Mouse (Mus musculus) liver, embryonic 14.5 days (tissue): ENCODE measurements around the gene Synj2. TPM values are rescaled to one million over a fixed set of nuclear protein-coding genes. Genes with fewer than 3 reads are reported as not detected.

Experiments
- ATAC-seq: fragments of 200-750 bp; cut with Nextera tagmentation; 2 replicates; pipeline ENCODE4 v1.8.0; 2017; ENCODE audit warnings: moderate number of reproducible peaks, mild to moderate bottlenecking, moderate library complexity; ENCODE audit not compliant: insufficient read depth
- DNase-seq, 3 experiments: peaks; one replicate each; pipeline ENCODE4 v3.0.0-alpha.2; 2012 to 2013; ENCODE audit warnings: low read depth in 3 of 3, low spot score in 3 of 3
- H3K27ac ChIP-seq: fragments of 300-500 bp; sonication (generic); 2 replicates; pipeline ENCODE4 v1.5.1; 2014; ENCODE audit warnings: moderate library complexity, mild to moderate bottlenecking, control low read depth, inconsistent platforms
- H3K27me3 ChIP-seq: fragments of 300-500 bp; sonication (generic); 2 replicates; pipeline ENCODE4 v1.6.1; 2014; ENCODE audit warnings: mild to moderate bottlenecking, low read length, moderate library complexity; ENCODE audit not compliant: control insufficient read depth, insufficient read depth
- H3K36me3 ChIP-seq: fragments of 300-500 bp; sonication (generic); replicated peaks from 2 replicates; pipeline ENCODE4 v1.6.1; 2014; ENCODE audit warnings: low read depth; ENCODE audit not compliant: control insufficient read depth, insufficient read depth
- H3K4me1 ChIP-seq, 2 experiments: fragments of 200-500 bp in 1 of 2; fragments of 300-500 bp in 1 of 2; sonication (generic) in 1 of 2; replicated peaks; 2 replicates each; pipeline ENCODE4 v1.6.1; 2012 to 2014; ENCODE audit warnings: antibody characterized with exemption in 1 of 2, inconsistent platforms in 1 of 2, low read length in 1 of 2; ENCODE audit not compliant: control insufficient read depth in 2 of 2, insufficient read depth in 2 of 2
- H3K4me2 ChIP-seq: fragments of 300-500 bp; sonication (generic); 2 replicates; pipeline ENCODE4 v1.6.1; 2014; ENCODE audit warnings: low read depth, mild to moderate bottlenecking, control low read depth, moderate library complexity
- H3K4me3 ChIP-seq, 2 experiments: fragments of 200-500 bp in 1 of 2; fragments of 300-500 bp in 1 of 2; sonication (generic) in 1 of 2; 2 replicates each; pipeline ENCODE4 v1.5.1; 2012 to 2014; ENCODE audit warnings: low read depth in 2 of 2, low read length in 2 of 2, mild to moderate bottlenecking in 2 of 2, control low read depth in 1 of 2, inconsistent platforms in 1 of 2, moderate library complexity in 1 of 2; ENCODE audit not compliant: insufficient read depth in 1 of 2
- H3K9ac ChIP-seq: fragments of 300-500 bp; sonication (generic); replicated peaks from 2 replicates; pipeline ENCODE4 v1.6.1; 2014; ENCODE audit warnings: mild to moderate bottlenecking, control low read depth, moderate library complexity
- H3K9me3 ChIP-seq: fragments of 300-500 bp; sonication (generic); 2 replicates; pipeline ENCODE4 v1.6.1; 2016; ENCODE audit warnings: low read length, mixed read lengths; ENCODE audit not compliant: control insufficient read depth
- CTCF ChIP-seq: IDR thresholded peaks from 2 replicates; pipeline ENCODE4 v1.5.1; 2016; ENCODE audit warnings: antibody characterized with exemption, low read depth, control low read depth
- EP300 ChIP-seq: IDR thresholded peaks from 2 replicates; pipeline ENCODE4 v1.6.1; 2016; ENCODE audit warnings: antibody characterized with exemption, low read depth
- WGBS: fragments of 180-500 bp; shearing (Covaris S2); extraction: QIAGEN DNeasy Blood & Tissue Kit; methylation state at CpG from one replicate; pipeline ENCODE4 v1.1.7; 2014; ENCODE audit not compliant: insufficient replicate concordance; 5-methylcytosine and 5-hydroxymethylcytosine counted together
- polyA plus RNA-seq, 2 experiments: library from polyadenylated mRNA; depleted of rRNA in 1 of 2; stranded (reverse) in 1 of 2; unstranded in 1 of 2; fragments of >200 nt; fragmentation: Nextera tagmentation in 1 of 2; extraction: Ambion mirVana in 1 of 2; gene quantifications; 2 replicates each; pipeline versions ENCODE4 v1.2.1 to v1.2.3; 2012 to 2014

Synj2 gene
- polyA plus RNA-seq, 2 experiments, result 1.6 to 1.9 TPM

GRCm38 (mm10) chr17:5987271-5988056, 46.4 kb downstream of the Synj2 start:
- no peak overlapping the region for H3K27ac ChIP-seq
- ATAC-seq (no peak), DNase-seq (no peak)
- H3K4me2 ChIP-seq, result no peak overlapping the region
- H3K4me1 ChIP-seq, result no peaks in the 10 kb centered on the region
- no peak overlapping the region for H3K9ac ChIP-seq
- no peaks in the 10 kb centered on the region for H3K36me3 ChIP-seq
- WGBS, result 31% methylated on average over 11 of the region's 11 CpGs
- H3K4me3 ChIP-seq, result no peak overlapping the region
- no peaks in the 10 kb centered on the region for H3K9me3 ChIP-seq
- no peak for TF ChIP-seq CTCF
- TF ChIP-seq EP300, result no peak
- no peaks in the 10 kb centered on the region for H3K27me3 ChIP-seq

GRCm38 (mm10) chr17:5988102-5988501, 47.0 kb downstream of the Synj2 start:
- Histone ChIP-seq H3K36me3 (no peaks in the 10 kb centered on the region), H3K4me3 (no peak overlapping the region), H3K9me3 (no peaks in the 10 kb centered on the region), H3K27me3 (no peaks in the 10 kb centered on the region), H3K27ac (no peak overlapping the region), H3K9ac (no peak overlapping the region), H3K4me1 (no peaks in the 10 kb centered on the region), H3K4me2 (no peak overlapping the region)
- ATAC-seq (no peak), DNase-seq (no peak)
- 63% methylated on average over 4 of the region's 4 CpGs for WGBS
- TF ChIP-seq EP300, result no peak
- TF ChIP-seq CTCF, result no peak

- DNase-seq (no peak), ATAC-seq (no peak)
- Histone ChIP-seq H3K27me3 (no peaks in the 10 kb centered on the region), H3K36me3 (no peaks in the 10 kb centered on the region), H3K27ac (no peak overlapping the region), H3K9ac (no peak overlapping the region), H3K4me3 (no peak overlapping the region), H3K4me1 (no peaks in the 10 kb centered on the region), H3K4me2 (no peak overlapping the region), H3K9me3 (no peaks in the 10 kb centered on the region)
- 68% methylated on average over 5 of the region's 5 CpGs for WGBS
- no peak for TF ChIP-seq EP300
- no peak for TF ChIP-seq CTCF
Measured at GRCm38 (mm10) chr17:5992866-5993580, 51.9 kb downstream of the Synj2 start.

GRCm38 (mm10) chr17:5993581-5994260, 52.6 kb downstream of the Synj2 start:
- Histone ChIP-seq H3K27ac (no peak overlapping the region), H3K36me3 (no peaks in the 10 kb centered on the region), H3K9me3 (no peaks in the 10 kb centered on the region), H3K4me1 (no peaks in the 10 kb centered on the region), H3K4me3 (no peak overlapping the region), H3K9ac (no peak overlapping the region), H3K4me2 (no peak overlapping the region), H3K27me3 (no peaks in the 10 kb centered on the region)
- 67% methylated on average over 3 of the region's 3 CpGs for WGBS
- ATAC-seq (no peak), DNase-seq (no peak)
- TF ChIP-seq CTCF (no peak), EP300 (no peak)

GRCm38 (mm10) chr17:5994606-5995005, 53.5 kb downstream of the Synj2 start:
- ATAC-seq (no peak), DNase-seq (no peak)
- 58% methylated on average over 6 of the region's 6 CpGs for WGBS
- TF ChIP-seq CTCF (no peak), EP300 (no peak)
- no peak overlapping the region for H3K4me3 ChIP-seq
- H3K27me3 ChIP-seq, result no peaks in the 10 kb centered on the region
- no peak overlapping the region for H3K27ac ChIP-seq
- H3K9ac ChIP-seq, result no peak overlapping the region
- H3K4me2 ChIP-seq, result no peak overlapping the region
- no peaks in the 10 kb centered on the region for H3K9me3 ChIP-seq
- H3K36me3 ChIP-seq, result no peaks in the 10 kb centered on the region
- no peaks in the 10 kb centered on the region for H3K4me1 ChIP-seq
